25 mouse cellular contexts compared by ENCODE assay signal in genomic region chr9:52801801-52802200, GRCm38 (mm10).
"Had no signal": no experiment of that assay in that cellular context is flagged by ENCODE, and none has a peak within 500 bp of the region (broad histone marks: within the 10 kb centered on the region; RNA-seq: fewer than 3 reads in every experiment).

No protein-coding gene starts in this region.

- H3K4me3 ChIP-seq: kidney, embryonic 15.5 days; limb, embryonic 10.5 days; limb, embryonic 13.5 days; liver, embryonic 12.5 days; liver, embryonic 15.5 days; lung, embryonic 15.5 days; myocyte; neural tube, embryonic 13.5 days had no signal

- H3K36me3 ChIP-seq: kidney, embryonic 15.5 days; limb, embryonic 10.5 days; limb, embryonic 13.5 days; liver, embryonic 12.5 days; liver, embryonic 15.5 days; lung, embryonic 15.5 days; neural tube, embryonic 13.5 days had no signal

- DNase-seq: kidney, adult 8-10 months; kidney, postnatal 10 days; kidney, postnatal 36 days; layer of hippocampus, postnatal 36 days; liver; lung, adult 18-20 months; lung, postnatal 10 days; lung, postnatal 36 days; midbrain, embryonic 14.5 days; right cerebral cortex, adult 18-20 months; right cerebral cortex, postnatal 14 days; right cerebral cortex, postnatal 4 days; thymus, adult 2 months; thymus, postnatal 14 days; thymus, postnatal 4 days had no signal

- H3K9ac ChIP-seq: kidney, embryonic 15.5 days; limb, embryonic 13.5 days; liver, embryonic 12.5 days; liver, embryonic 15.5 days; lung, embryonic 15.5 days; neural tube, embryonic 13.5 days had no signal

- H3K4me1 ChIP-seq: kidney, embryonic 15.5 days; limb, embryonic 10.5 days; limb, embryonic 13.5 days; liver, embryonic 12.5 days; liver, embryonic 15.5 days; lung, embryonic 15.5 days; neural tube, embryonic 13.5 days had no signal

- H3K4me2 ChIP-seq: kidney, embryonic 15.5 days; limb, embryonic 13.5 days; liver, embryonic 12.5 days; liver, embryonic 15.5 days; lung, embryonic 15.5 days; midbrain, embryonic 11.5 days; neural tube, embryonic 13.5 days had no signal

- H3K27me3 ChIP-seq: kidney, embryonic 15.5 days; limb, embryonic 13.5 days; liver, embryonic 12.5 days; liver, embryonic 15.5 days; lung, embryonic 15.5 days; neural tube, embryonic 13.5 days had no signal

- ATAC-seq: liver, embryonic 12.5 days had no signal

- H3K9me3 ChIP-seq: kidney, embryonic 15.5 days; limb, embryonic 10.5 days; limb, embryonic 13.5 days; liver, embryonic 12.5 days; liver, embryonic 15.5 days; lung, embryonic 15.5 days; neural tube, embryonic 13.5 days had no signal

- H3K27ac ChIP-seq: kidney, embryonic 15.5 days; limb, embryonic 10.5 days; limb, embryonic 13.5 days; liver, embryonic 12.5 days; liver, embryonic 15.5 days; lung, embryonic 15.5 days; neural tube, embryonic 13.5 days; stomach, postnatal 0 days had no signal
